Mouse (Mus musculus) kidney, postnatal 0 days (tissue): ENCODE data around the gene Ifnar2. TPM values are rescaled to one million over a fixed set of nuclear protein-coding genes. Genes with fewer than 3 reads are reported as not detected.

ENCODE experiments used
- ATAC-seq: fragments of 200-750 bp; cut with Nextera tagmentation; replicated peaks from 2 replicates; pipeline ENCODE4 v1.8.0; 2017; ENCODE audit warnings: low read depth, moderate number of reproducible peaks, moderate TSS enrichment, moderate library complexity; ENCODE audit not compliant: low FRiP score
- DNase-seq: peaks from one replicate; pipeline ENCODE4 v3.0.0-alpha.2; 2016; ENCODE audit warnings: low spot score
- H3K27ac ChIP-seq: fragments of 300-500 bp; sonication (generic); 2 replicates; pipeline ENCODE4 v1.5.1; 2014; ENCODE audit warnings: mild to moderate bottlenecking
- H3K27me3 ChIP-seq: fragments of 300-500 bp; sonication (generic); 2 replicates; pipeline ENCODE4 v1.6.1; 2014; ENCODE audit warnings: low read length, mixed read lengths; ENCODE audit not compliant: insufficient read depth
- H3K36me3 ChIP-seq: fragments of 300-500 bp; sonication (generic); 2 replicates; pipeline ENCODE4 v1.6.1; 2014; ENCODE audit warnings: low read length, mixed read lengths; ENCODE audit not compliant: insufficient read depth
- H3K4me1 ChIP-seq: fragments of 300-500 bp; sonication (generic); replicated peaks from 2 replicates; pipeline ENCODE4 v1.6.1; 2014; ENCODE audit warnings: antibody characterized with exemption, low read length, mixed read lengths; ENCODE audit not compliant: insufficient read depth
- H3K4me2 ChIP-seq: fragments of 300-500 bp; sonication (generic); 2 replicates; pipeline ENCODE4 v1.6.1; 2014; ENCODE audit warnings: mild to moderate bottlenecking, low read length, moderate library complexity, mixed read lengths
- H3K4me3 ChIP-seq: fragments of 300-500 bp; sonication (generic); replicated peaks from 2 replicates; pipeline ENCODE4 v1.5.1; 2014; ENCODE audit warnings: low read depth, low read length
- H3K9ac ChIP-seq: fragments of 300-500 bp; sonication (generic); 2 replicates; pipeline ENCODE4 v1.6.1; 2014; ENCODE audit warnings: low read depth, low read length
- H3K9me3 ChIP-seq: fragments of 300-500 bp; sonication (generic); replicated peaks from 2 replicates; pipeline ENCODE4 v1.6.1; 2016; ENCODE audit warnings: low read length, inconsistent platforms, mixed read lengths
- CTCF ChIP-seq: IDR thresholded peaks from 2 replicates; pipeline ENCODE4 v1.5.1; 2016; ENCODE audit warnings: antibody characterized with exemption, low read depth, mild to moderate bottlenecking, moderate library complexity
- WGBS: fragments of 180-500 bp; shearing (Covaris S2); extraction: QIAGEN DNeasy Blood & Tissue Kit; methylation state at CpG from one replicate; pipeline ENCODE4 v1.1.7; 2014; 5-methylcytosine and 5-hydroxymethylcytosine counted together
- polyA plus RNA-seq: library from polyadenylated mRNA; unstranded; fragments of >200 nt; fragmentation: Nextera tagmentation; extraction: Ambion mirVana; gene quantifications from 2 replicates; pipeline ENCODE4 v1.2.1, GENCODE M21; 2015

Ifnar2 gene
- polyA plus RNA-seq, 1 experiment from 2014 or later, result 60.7 TPM

GRCm38 (mm10) chr16:91406585-91407220 is 34.1 kb downstream of the Ifnar2 start:
- Histone ChIP-seq H3K27ac (peak overlapping the region; percentile 90), H3K9me3 (no peaks in the 10 kb centered on the region), H3K9ac (peak overlapping the region; percentile 91), H3K4me2 (peak overlapping the region; percentile 96), H3K4me3 (peak overlapping the region; percentile 74), H3K27me3 (no peaks in the 10 kb centered on the region), H3K4me1 (peaks cover 8% of the 10 kb centered on the region; the same call in 1 of the 2 replicates), H3K36me3 (peaks cover 9% of the 10 kb centered on the region; the same call in 1 of the 2 replicates)
- TF ChIP-seq CTCF, result 0 out of 2 replicates have a peak, but pooled peaks have one; percentile 7
- 2% methylated on average over 13 of the region's 13 CpGs for WGBS
- no peak; the same call in 1 of the 2 replicates for ATAC-seq
- peak; percentile 52 for DNase-seq

DNA sequence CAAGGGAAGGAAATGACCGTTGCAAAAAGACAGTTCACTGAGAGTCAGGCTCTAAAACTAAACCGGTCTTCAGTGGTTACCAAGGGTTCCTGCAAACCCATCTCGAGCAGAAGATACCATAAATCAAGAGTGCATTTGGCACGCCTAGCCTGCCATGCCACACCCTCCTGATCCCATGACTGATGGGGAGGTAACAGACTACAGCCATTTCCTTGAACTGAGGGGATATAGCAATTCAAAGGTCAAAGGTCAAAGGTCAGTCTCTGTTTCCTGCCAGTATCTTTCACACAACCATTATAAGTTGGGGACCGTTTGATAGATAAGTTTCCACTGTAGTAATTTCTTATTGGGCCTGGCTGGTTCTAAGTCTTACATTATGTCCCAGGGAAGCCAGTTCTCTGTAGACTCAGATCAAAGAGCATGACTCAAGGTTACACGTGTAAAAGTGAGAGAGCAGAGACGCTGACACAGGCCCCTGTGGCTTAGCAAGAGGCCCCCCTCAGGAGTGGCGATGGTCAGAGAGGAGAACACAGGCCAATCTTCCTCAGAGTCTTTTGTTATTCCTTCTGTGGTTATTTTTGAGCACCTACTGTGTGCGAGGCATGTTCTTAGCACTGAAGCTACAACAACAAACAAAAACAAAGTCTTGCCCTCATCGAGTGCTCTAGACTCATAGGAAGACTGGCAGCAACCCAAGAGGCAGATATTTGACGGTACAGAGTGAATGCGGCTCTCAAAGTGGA is 40.7 kb downstream of the Ifnar2 start:
- Histone ChIP-seq H3K4me1 (no peaks in the 10 kb centered on the region), H3K36me3 (peaks cover 8% of the 10 kb centered on the region; the same call in 1 of the 2 replicates), H3K4me3 (no peak overlapping the region), H3K27me3 (no peaks in the 10 kb centered on the region), H3K27ac (no peak overlapping the region), H3K9ac (no peak overlapping the region), H3K4me2 (no peak overlapping the region), H3K9me3 (no peaks in the 10 kb centered on the region)
- no peak for TF ChIP-seq CTCF
- DNase-seq, result peak; percentile 57
- 0 out of 2 replicates have a peak, but pooled peaks have one; percentile 45 for ATAC-seq
- WGBS, result 39% methylated on average over 12 of the region's 12 CpGs

- Histone ChIP-seq H3K27me3 (no peaks in the 10 kb centered on the region), H3K4me1 (no peaks in the 10 kb centered on the region), H3K9ac (no peak overlapping the region), H3K4me2 (no peak overlapping the region), H3K27ac (0 out of 2 replicates have a peak overlapping the region, but pooled peaks have one; percentile 13), H3K9me3 (no peaks in the 10 kb centered on the region), H3K4me3 (no peak overlapping the region), H3K36me3 (peaks cover 17% of the 10 kb centered on the region)
- ATAC-seq, result no peak
- WGBS, result 74% methylated on average over 9 of the region's 9 CpGs
- no peak for DNase-seq
- no peak for TF ChIP-seq CTCF
These were observed 43.0 kb downstream of the Ifnar2 start for GRCm38 (mm10) chr16:91415391-91416189.

DNA sequence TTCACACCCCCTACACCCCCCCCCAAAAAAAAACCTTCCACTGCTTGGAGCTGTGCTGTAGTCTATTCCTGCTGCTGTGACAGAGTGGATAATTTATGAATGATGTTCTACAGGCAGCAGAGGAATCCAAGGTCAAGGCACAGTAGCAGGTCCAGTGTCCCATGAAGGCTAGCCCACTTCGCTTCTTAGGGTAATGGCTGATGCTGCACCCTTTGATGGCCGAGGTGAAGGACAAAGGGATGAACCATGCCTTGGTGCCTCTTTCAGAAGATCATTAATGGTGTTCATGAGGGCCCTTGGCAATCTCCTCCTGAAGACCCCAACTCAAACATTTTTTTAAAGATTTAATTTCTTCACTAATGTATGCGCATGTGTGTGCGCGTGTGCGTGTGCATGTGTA is 43.8 kb downstream of the Ifnar2 start:
- no peak overlapping the region for H3K9ac ChIP-seq

GRCm38 (mm10) chr16:91416938-91417337 is 44.4 kb downstream of the Ifnar2 start:
- no peak for TF ChIP-seq CTCF
- Histone ChIP-seq H3K4me2 (no peak overlapping the region), H3K4me3 (no peak overlapping the region), H3K4me1 (no peaks in the 10 kb centered on the region), H3K9me3 (no peaks in the 10 kb centered on the region), H3K27me3 (no peaks in the 10 kb centered on the region), H3K36me3 (peaks cover 26% of the 10 kb centered on the region), H3K27ac (no peak overlapping the region), H3K9ac (no peak overlapping the region)
- WGBS, result 59% methylated on average over 7 of the region's 7 CpGs
- no peak for ATAC-seq
- peak; percentile 40 for DNase-seq

More for the DNA sequence above, 43.8 kb downstream of the Ifnar2 start:
- Histone ChIP-seq H3K9me3 (no peaks in the 10 kb centered on the region), H3K27me3 (no peaks in the 10 kb centered on the region), H3K27ac (0 out of 2 replicates have a peak overlapping the region, but pooled peaks have one; percentile 13), H3K4me1 (no peaks in the 10 kb centered on the region), H3K4me2 (no peak overlapping the region), H3K36me3 (peaks cover 20% of the 10 kb centered on the region), H3K4me3 (no peak overlapping the region)
- no peak for TF ChIP-seq CTCF
- DNase-seq (no peak), ATAC-seq (no peak)
- 92% methylated on average over 6 of the region's 6 CpGs for WGBS

GRCm38 (mm10) chr16:91418531-91418930 is 45.9 kb downstream of the Ifnar2 start:
- no peak for TF ChIP-seq CTCF
- Histone ChIP-seq H3K9me3 (no peaks in the 10 kb centered on the region), H3K36me3 (peaks cover 32% of the 10 kb centered on the region), H3K4me1 (no peaks in the 10 kb centered on the region), H3K9ac (no peak overlapping the region), H3K27me3 (no peaks in the 10 kb centered on the region), H3K4me3 (no peak overlapping the region), H3K27ac (no peak overlapping the region), H3K4me2 (no peak overlapping the region)
- DNase-seq, result no peak
- no peak for ATAC-seq
- 67% methylated on average over 5 of the region's 5 CpGs for WGBS
